Mouse (Mus musculus): ENCODE measurements around the gene Brix1. TPM values are rescaled to one million over a fixed set of nuclear protein-coding genes. Genes with fewer than 3 reads are reported as not detected.

Gene Brix1
- polyA plus RNA-seq (2012; rRNA removed): 0.52 and 0.61 TPM in 2 replicates

DNA sequence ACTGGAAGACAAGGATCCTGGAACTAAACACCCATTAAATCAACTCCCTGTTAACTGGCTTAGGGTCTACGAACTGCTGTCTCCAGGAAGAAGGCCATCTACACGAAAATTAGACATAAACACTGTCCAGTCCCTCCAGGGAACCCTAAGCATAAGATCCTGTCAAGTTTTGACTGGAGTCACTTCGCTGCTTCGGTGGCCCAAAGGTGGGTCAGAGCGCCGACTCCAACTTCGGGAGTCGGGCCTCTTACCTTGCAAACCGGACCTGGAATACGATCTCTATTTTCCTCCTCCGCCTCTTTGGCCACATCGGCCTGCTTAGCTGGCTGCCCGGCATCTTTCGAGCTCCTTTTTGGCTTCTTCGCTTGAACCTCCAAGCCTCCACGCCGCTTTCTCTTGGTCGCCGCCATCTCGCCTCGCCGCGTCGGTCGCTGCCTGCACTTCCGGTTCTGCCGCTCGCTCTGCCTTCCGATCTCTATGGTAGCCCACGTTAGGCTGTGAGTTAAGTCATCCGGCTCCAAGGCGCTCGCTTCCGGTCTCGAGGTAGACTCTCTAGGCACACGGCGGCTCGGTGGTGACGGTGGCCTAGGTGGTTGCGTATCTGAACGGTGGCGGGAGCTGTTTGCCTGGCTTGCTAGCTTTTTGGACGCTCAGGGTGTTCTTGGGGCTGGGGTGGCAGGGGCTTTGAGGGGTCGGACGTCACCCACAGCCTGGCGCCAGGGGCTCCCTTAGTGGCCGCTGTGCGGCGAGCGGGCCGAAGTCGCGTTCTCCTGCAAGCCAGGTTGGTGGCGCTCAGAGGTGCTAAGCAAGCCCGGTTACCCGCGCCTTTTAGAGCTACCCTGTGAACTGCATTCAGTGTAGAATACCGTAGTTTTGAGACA is at the start of gene Brix1, which contains the start of gene Rad1:
Gene Brix1, minus strand, starts transcription at position 464 of the 881 bp plus-strand sequence.
Gene Rad1, plus strand, starts transcription at position 535 of the 881 bp plus-strand sequence.

DNA sequence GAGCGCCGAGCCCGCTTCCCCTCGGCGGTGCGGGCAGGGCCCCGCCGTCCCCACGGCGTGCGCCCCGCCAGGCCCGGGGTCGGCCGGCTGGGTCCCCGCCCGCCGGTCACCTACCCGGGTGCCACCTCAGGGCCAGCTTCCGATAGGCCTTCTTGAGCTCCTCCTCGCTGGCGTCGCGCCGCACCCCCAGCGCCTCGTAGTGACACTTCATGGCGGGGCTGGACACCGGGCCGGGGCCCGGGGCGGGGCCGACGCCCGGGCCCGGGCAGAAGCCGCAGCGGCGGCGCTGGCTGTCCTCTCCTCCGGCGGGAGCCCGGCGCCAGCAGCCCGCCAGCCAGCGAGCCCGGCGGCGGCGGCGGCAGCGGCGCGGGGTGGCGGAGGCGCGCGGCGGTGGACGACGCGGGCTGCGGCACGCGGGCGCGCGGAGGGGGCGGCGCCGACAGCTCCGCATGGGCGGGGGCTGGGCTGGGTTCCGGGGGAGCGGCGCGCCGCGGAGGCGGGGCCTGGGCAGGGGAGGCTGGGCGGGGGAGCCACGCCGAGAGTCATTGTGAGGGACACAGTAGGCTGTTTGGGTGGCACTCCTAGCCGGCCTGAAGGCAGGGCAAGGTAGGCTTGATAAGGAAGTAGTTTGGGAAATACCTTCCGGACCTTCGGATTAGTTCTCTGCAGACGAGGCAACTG is 15.5 kb downstream of the Brix1 start, which contains the start of gene Dnajc21:
Gene Dnajc21, minus strand, starts transcription at position 366 of the 681 bp plus-strand sequence.

Other genes starting within 250 kb of the Brix1 start
- gene Gm21973, start 160.6 kb downstream of the Brix1 start, polyA plus RNA-seq (2012; rRNA removed): not detected in 2 replicates
- gene Agxt2, start 127.4 kb downstream of the Brix1 start, polyA plus RNA-seq (2012; rRNA removed): 0.14 and 0.15 TPM in 2 replicates
- 0.81 and 1.1 TPM in 2 replicates for gene Dnajc21, start 15.4 kb downstream of the Brix1 start, polyA plus RNA-seq (2012; rRNA removed)
- gene Rad1, start 71 bp upstream of the Brix1 start, polyA plus RNA-seq (2012; rRNA removed): 7.3 and 8.2 TPM in 2 replicates
- not detected in 2 replicates for gene Ttc23l, start 72.7 kb upstream of the Brix1 start, polyA plus RNA-seq (2012; rRNA removed)
- gene Rai14, start 228.7 kb upstream of the Brix1 start, polyA plus RNA-seq (2012; rRNA removed): 4.5 and 4.7 TPM in 2 replicates

Measured in ovary, adult 2 months (tissue).